Mouse (Mus musculus) kidney, postnatal 0 days (tissue): ENCODE data around the gene Coro2a. TPM values are rescaled to one million over a fixed set of nuclear protein-coding genes. Genes with fewer than 3 reads are reported as not detected.
"Not testable (repeated sequence)": the region's sequence is repeated elsewhere in the genome, so short reads cannot be mapped to it uniquely, and the experiment has no call there.

ENCODE experiments used
- ATAC-seq: fragments of 200-750 bp; cut with Nextera tagmentation; replicated peaks from 2 replicates; pipeline ENCODE4 v1.8.0; 2017; ENCODE audit warnings: low read depth, moderate number of reproducible peaks, moderate TSS enrichment, moderate library complexity; ENCODE audit not compliant: low FRiP score
- DNase-seq: peaks from one replicate; pipeline ENCODE4 v3.0.0-alpha.2; 2016; ENCODE audit warnings: low spot score
- H3K27ac ChIP-seq: fragments of 300-500 bp; sonication (generic); 2 replicates; pipeline ENCODE4 v1.5.1; 2014; ENCODE audit warnings: mild to moderate bottlenecking
- H3K27me3 ChIP-seq: fragments of 300-500 bp; sonication (generic); 2 replicates; pipeline ENCODE4 v1.6.1; 2014; ENCODE audit warnings: low read length, mixed read lengths; ENCODE audit not compliant: insufficient read depth
- H3K36me3 ChIP-seq: fragments of 300-500 bp; sonication (generic); 2 replicates; pipeline ENCODE4 v1.6.1; 2014; ENCODE audit warnings: low read length, mixed read lengths; ENCODE audit not compliant: insufficient read depth
- H3K4me1 ChIP-seq: fragments of 300-500 bp; sonication (generic); replicated peaks from 2 replicates; pipeline ENCODE4 v1.6.1; 2014; ENCODE audit warnings: antibody characterized with exemption, low read length, mixed read lengths; ENCODE audit not compliant: insufficient read depth
- H3K4me2 ChIP-seq: fragments of 300-500 bp; sonication (generic); 2 replicates; pipeline ENCODE4 v1.6.1; 2014; ENCODE audit warnings: mild to moderate bottlenecking, low read length, moderate library complexity, mixed read lengths
- H3K4me3 ChIP-seq: fragments of 300-500 bp; sonication (generic); replicated peaks from 2 replicates; pipeline ENCODE4 v1.5.1; 2014; ENCODE audit warnings: low read depth, low read length
- H3K9ac ChIP-seq: fragments of 300-500 bp; sonication (generic); 2 replicates; pipeline ENCODE4 v1.6.1; 2014; ENCODE audit warnings: low read depth, low read length
- H3K9me3 ChIP-seq: fragments of 300-500 bp; sonication (generic); replicated peaks from 2 replicates; pipeline ENCODE4 v1.6.1; 2016; ENCODE audit warnings: low read length, inconsistent platforms, mixed read lengths
- CTCF ChIP-seq: IDR thresholded peaks from 2 replicates; pipeline ENCODE4 v1.5.1; 2016; ENCODE audit warnings: antibody characterized with exemption, low read depth, mild to moderate bottlenecking, moderate library complexity
- WGBS: fragments of 180-500 bp; shearing (Covaris S2); extraction: QIAGEN DNeasy Blood & Tissue Kit; methylation state at CpG from one replicate; pipeline ENCODE4 v1.1.7; 2014; 5-methylcytosine and 5-hydroxymethylcytosine counted together
- polyA plus RNA-seq: library from polyadenylated mRNA; unstranded; fragments of >200 nt; fragmentation: Nextera tagmentation; extraction: Ambion mirVana; gene quantifications from 2 replicates; pipeline ENCODE4 v1.2.1, GENCODE M21; 2015

Gene Coro2a
- polyA plus RNA-seq, 1 experiment from 2014 or later = 2.9 TPM

DNA sequence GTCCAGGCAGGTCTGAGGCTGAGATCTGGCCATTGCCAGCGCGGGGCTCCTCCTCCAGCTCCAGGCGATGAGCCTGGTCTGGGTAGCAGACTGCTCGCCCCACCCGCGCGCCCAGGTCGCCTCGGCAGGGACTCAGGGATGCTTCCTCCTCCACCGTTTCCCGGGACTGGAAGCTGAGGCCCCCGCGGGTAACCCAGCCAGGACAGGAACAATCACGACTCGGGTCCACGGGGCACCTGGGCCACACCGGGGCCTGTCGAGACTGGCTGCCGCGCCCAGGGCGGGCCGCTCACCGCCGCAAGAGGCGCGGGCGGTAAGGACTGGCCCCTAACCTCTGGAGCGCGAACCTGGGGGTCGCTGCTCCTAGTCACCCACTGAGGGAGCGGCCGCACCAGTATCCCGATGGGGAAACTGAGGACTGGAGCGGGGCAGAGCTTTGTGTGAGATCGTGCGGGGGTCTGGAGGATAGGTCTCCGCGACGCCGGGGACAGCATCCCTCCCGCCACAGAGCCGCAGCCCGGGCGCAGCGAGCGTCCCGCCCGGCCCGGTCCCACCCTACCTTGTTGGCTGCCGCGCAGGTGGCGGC, 651 bp downstream of the Coro2a start:
- Histone ChIP-seq H3K4me2 (peak overlapping the region; percentile 79), H3K4me3 (peak overlapping the region; percentile 41), H3K27me3 (peaks cover 20% of the 10 kb centered on the region), H3K4me1 (0 out of 2 replicates have a peak, but pooled peaks cover 6% of the 10 kb centered on the region), H3K9me3 (no peaks in the 10 kb centered on the region), H3K27ac (0 out of 2 replicates have a peak overlapping the region, but pooled peaks have one; percentile 19), H3K36me3 (no peaks in the 10 kb centered on the region), H3K9ac (peak overlapping the region; percentile 51)
- DNase-seq (peak; percentile 13), ATAC-seq (peak; percentile 29)
- TF ChIP-seq CTCF = no peak
- WGBS = under 1% methylated on average over 51 of the region's 52 CpGs

DNA sequence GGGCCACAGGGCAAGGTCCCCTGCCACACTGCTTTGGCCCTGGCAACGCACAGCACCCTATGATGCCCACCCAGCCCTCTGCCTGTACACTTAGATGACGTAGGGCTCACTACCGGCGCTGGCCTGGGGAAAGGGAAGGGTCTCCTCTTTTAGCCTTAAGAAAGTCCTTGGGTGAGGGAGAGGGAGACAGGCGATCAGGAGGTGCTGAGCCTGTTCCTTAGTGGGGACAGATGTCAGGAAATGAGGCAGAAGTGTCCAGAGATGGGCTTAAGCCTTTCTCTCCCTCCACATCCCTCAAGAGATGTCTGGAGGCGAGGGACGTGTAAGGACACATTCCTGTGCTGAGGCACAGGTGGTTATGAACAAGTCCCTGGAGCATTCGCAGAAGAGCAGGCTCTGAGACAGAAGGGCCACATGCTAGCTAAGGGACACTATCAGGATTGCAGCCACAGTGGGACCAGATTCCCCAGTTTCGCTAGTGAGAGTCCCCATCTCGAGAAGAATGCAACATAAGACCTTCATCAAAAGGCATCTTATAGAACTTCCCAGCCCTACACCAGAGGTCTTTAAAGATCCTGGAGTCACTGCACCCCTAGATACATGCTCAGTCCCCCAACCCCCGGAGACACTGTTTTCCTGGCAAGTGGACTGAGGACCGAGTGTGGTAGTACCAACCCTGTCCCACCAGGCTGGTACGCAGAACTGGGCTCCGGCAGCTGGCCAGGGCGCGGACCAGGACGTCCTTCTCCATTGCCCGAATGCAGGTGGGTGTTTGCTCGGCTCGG, 1.3 kb downstream of the Coro2a start:
- Histone ChIP-seq H3K27me3 (peaks cover 20% of the 10 kb centered on the region), H3K27ac (no peak overlapping the region), H3K4me1 (0 out of 2 replicates have a peak, but pooled peaks cover 6% of the 10 kb centered on the region), H3K4me3 (peak overlapping the region; percentile 41; the same call in 1 of the 2 replicates), H3K36me3 (no peaks in the 10 kb centered on the region), H3K9ac (peak overlapping the region; percentile 51), H3K4me2 (peak overlapping the region; percentile 79), H3K9me3 (no peaks in the 10 kb centered on the region)
- 39% methylated on average over 20 of the region's 20 CpGs for WGBS
- DNase-seq (no peak), ATAC-seq (no peak)
- TF ChIP-seq CTCF = no peak

GRCm38 (mm10) chr4:46599609-46600008, 2.4 kb downstream of the Coro2a start:
- peaks cover 20% of the 10 kb centered on the region for H3K27me3 ChIP-seq
- H3K27ac ChIP-seq, H3K4me3 ChIP-seq, H3K4me1 ChIP-seq, DNase-seq, H3K9ac ChIP-seq, ATAC-seq, H3K9me3 ChIP-seq, H3K4me2 ChIP-seq, H3K36me3 ChIP-seq: not testable (repeated sequence)
- WGBS = 80% methylated on average over 11 of the region's 12 CpGs

GRCm38 (mm10) chr4:46598981-46599380, 3.0 kb downstream of the Coro2a start:
- H3K4me3 ChIP-seq = no peak overlapping the region
- H3K9me3 ChIP-seq = no peaks in the 10 kb centered on the region

DNA sequence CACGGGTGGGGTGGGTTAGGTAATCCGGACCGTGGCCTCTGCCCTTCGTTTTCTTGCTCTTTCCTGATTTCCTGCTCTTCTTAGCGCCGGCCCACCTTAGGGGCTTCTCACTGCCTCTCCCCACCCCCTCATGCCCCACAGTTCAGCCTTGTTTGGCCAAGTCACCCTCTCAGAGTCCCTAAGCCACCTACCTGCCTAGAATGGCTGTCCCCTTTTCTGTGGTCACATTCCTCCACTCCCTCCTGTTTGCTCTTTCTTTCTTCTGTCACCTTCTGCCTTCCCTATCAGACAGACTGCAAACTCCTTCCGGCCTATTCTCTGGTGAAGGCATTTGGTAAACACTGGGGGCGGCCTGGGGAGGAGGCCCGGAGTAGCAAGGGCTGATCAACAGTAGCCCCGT, 3.9 kb downstream of the Coro2a start:
- WGBS = 71% methylated on average over 10 of the region's 10 CpGs

More at GRCm38 (mm10) chr4:46598981-46599380, 3.0 kb downstream of the Coro2a start:
- 78% methylated on average over 6 of the region's 6 CpGs for WGBS
- peaks cover 20% of the 10 kb centered on the region for H3K27me3 ChIP-seq
- ATAC-seq (no peak), DNase-seq (no peak)
- H3K4me2 ChIP-seq = no peak overlapping the region
- no peak for TF ChIP-seq CTCF
- H3K4me1 ChIP-seq = 0 out of 2 replicates have a peak, but pooled peaks cover 6% of the 10 kb centered on the region
- H3K9ac ChIP-seq = no peak overlapping the region
- H3K27ac ChIP-seq = no peak overlapping the region
- no peaks in the 10 kb centered on the region for H3K36me3 ChIP-seq

GRCm38 (mm10) chr4:46597286-46597961, 4.6 kb downstream of the Coro2a start:
- Histone ChIP-seq H3K4me2 (no peak overlapping the region), H3K4me3 (no peak overlapping the region), H3K27me3 (peaks cover 20% of the 10 kb centered on the region), H3K9me3 (no peaks in the 10 kb centered on the region), H3K27ac (peak overlapping the region; percentile 32; the same call in 1 of the 2 replicates), H3K36me3 (no peaks in the 10 kb centered on the region), H3K4me1 (0 out of 2 replicates have a peak, but pooled peaks cover 6% of the 10 kb centered on the region), H3K9ac (no peak overlapping the region)
- 73% methylated on average over 11 of the region's 11 CpGs for WGBS
- no peak for DNase-seq
- no peak for TF ChIP-seq CTCF
- ATAC-seq = no peak; the same call in 1 of the 2 replicates

More for the DNA sequence above, 3.9 kb downstream of the Coro2a start:
- H3K4me2 ChIP-seq = no peak overlapping the region
- DNase-seq (no peak), ATAC-seq (no peak)
- 0 out of 2 replicates have a peak, but pooled peaks cover 6% of the 10 kb centered on the region for H3K4me1 ChIP-seq
- no peak overlapping the region for H3K4me3 ChIP-seq
- peak overlapping the region; percentile 32; the same call in 1 of the 2 replicates for H3K27ac ChIP-seq
- H3K9me3 ChIP-seq = no peaks in the 10 kb centered on the region
- H3K36me3 ChIP-seq = no peaks in the 10 kb centered on the region
- TF ChIP-seq CTCF = no peak
- no peak overlapping the region for H3K9ac ChIP-seq
- H3K27me3 ChIP-seq = peaks cover 20% of the 10 kb centered on the region
